Mouse (Mus musculus) right cerebral cortex, postnatal 4 days (tissue): ENCODE results near the gene Dgkg.

Experiments
- DNase-seq: peaks from one replicate; pipeline ENCODE4 v3.0.0-alpha.2; 2022

Dgkg gene

DNA sequence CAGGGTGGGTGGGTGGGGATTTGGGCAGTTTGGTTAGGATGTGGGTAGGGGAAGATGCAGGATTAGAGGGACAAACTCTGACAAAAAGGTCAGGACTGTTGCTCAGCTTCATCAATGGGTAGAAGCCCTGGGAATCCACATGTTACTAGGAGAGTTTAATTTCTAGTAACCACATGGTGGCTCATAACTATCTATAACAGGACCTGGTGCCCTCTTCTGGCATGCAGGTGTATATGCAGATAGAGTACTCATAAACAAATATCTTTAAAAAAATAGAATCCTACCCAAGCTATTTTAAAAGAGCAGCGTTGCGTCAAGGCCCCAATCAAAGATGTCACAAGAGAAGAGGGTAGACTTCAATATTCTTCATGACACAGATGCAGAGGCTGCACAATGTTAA lies 63.1 kb downstream of the Dgkg start:
- no peak for DNase-seq

DNA sequence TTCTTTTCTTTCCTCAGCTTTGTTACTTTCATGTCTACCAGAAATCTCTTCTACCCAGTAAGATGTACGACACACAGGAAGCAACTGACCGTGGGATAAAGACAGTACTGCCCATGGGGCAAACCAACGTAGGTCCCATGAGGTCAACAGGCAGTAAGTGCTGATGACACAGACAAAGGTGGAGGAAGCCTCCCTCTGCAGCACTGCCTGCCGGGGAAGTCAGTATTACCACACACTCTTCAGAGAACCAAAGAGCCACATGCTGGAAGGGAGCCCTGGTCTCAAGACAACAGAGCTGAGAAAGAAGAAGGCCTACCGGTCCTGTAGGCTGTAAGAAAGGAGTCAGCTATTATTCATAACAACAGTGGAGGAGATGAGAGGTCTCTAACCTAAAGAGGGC lies 67.4 kb downstream of the Dgkg start:
- no peak for DNase-seq

DNA sequence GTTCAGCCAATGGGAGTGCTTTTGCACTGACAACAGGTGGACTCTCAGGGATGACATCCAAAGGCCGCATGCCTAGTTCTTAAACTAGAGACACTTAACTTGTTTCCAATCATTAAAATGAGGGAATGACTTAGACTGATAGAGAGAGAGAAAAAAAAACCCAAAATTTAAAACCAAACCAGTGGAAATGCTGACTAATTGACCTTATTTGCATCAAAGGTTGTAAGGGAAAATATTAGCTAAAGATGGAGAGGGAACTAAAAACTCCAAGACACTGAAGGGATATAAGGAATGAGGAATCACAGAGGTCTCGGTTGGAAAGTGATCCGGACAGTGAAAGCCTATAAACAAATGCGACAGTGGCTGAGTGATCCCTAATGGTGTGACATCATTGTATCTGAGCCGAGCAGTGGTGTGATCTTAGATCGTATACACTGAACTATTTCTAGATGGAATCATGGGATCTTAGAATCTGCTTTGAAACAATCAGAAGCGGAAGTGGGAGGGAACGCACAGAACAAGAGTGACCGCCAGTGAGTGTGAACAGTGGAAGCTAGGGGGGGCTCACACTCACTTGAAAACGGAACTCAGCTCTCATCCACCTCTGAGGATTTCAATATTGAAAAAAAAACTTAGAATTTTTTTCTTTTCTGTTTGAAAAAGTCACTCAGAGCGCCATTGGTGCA lies 70.7 kb downstream of the Dgkg start:
- no peak for DNase-seq

DNA sequence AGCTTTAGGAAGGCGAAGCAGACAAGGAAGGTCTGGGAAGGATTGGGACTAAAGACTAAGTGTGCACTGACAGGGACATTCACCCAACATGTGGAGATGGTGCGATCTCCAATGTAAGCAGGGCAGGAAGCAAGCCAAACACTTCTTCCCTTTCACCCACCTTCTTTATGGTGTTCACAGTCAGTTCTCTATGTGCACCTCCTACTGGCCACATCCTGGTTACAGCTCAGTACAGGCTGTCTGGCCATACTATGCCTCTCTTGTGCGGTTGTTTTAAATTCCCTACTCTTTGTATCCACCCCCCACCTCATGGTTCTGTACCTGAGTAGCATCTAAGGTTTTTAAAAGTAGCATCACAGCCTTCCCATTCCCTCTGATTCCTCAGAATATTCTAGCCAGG lies 71.5 kb downstream of the Dgkg start:
- DNase-seq = no peak

DNA sequence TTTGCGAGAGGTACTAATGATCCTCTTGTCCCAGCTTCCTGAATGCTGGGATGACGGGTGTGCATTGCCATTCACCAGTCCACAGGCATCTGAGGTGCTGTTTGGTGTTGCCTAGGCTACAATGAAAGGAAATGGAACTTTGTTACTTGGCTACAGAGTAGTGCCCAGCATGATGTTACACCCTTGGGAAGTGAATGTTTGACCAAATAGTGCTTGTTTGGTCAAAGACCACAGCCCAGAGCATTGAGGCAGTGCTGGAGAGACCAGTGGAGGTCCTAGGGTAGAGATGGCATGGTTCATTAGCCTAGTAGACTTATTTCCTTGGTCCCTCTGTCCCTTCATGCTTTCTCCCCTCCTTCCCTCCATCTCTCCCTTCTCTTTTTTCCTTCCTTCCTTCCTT lies 73.6 kb downstream of the Dgkg start:
- DNase-seq = no peak

DNA sequence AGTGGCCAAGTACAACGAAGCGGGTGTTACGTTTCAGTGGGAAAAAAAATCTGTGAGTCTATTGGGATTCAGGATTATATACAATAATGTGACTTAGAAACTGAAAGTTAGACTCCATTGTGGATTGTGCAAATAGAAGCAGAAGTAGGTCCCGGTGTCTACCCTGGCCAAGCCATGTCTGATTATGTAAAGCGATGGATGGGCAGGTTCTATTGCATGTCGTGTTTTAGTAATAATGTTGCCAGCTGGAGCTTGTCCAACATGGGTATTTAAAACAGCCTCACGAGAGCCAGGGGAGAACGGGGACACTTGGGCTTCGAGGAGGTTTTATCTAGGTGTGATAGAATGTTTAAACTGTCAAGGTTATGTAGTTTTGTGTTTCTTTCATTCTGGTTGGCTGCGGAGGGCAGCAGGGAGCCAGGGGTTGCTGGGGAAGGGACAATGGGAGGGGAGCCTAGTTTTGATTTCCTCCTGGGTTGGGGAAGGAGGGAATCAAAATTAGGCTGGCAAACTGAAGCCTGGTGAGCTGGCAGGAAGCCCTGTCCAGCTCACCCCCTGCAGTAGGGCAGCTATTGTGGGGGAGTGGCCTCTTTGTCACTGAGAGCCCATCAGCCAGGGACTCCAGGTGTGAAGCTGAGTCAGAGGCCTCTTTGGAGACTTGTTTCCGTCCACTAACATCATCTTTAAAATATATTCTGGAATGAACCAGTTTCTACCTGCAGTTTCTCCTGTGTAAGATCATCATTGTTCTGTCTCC lies 74.7 kb downstream of the Dgkg start:
- DNase-seq = no peak

DNA sequence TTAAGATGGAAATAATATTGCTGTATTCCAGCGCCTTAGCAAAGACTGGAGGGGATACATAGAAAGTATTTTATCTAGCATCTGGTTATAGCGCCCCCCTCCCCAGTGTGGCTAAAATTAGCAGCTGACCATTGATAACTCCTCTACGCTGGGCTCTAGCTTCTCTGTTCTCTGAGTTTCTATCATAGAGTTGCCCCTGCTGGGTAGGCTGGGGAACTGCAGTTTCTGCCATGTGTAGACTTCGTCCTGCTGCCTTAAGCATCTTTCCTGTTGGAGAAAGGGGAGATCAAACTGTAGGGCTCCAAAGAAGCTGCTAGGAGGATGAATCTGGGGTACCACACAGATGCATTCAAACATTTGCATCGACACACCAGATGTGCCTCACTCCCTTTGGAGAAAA lies 76.9 kb downstream of the Dgkg start:
- DNase-seq = no peak

DNA sequence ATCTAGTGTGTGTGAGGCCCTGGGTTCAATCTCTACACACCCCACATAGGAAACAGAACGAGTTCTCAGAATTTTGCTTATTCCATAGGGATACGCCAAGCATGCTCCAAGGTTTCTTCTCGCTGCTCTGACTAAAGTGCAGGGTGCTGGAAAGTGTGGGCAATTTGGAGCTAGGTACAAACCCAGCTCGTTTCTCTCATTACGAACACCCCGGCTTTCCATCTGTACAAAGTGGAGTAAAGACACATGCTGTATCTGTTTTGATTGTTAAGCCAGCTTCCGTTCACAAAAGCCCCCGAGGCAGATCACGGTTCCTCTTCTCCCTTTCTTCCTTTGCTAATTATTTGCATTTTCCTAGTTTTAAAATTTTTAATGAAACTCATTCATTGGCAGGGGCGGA lies 78.1 kb downstream of the Dgkg start:
- no peak for DNase-seq

DNA sequence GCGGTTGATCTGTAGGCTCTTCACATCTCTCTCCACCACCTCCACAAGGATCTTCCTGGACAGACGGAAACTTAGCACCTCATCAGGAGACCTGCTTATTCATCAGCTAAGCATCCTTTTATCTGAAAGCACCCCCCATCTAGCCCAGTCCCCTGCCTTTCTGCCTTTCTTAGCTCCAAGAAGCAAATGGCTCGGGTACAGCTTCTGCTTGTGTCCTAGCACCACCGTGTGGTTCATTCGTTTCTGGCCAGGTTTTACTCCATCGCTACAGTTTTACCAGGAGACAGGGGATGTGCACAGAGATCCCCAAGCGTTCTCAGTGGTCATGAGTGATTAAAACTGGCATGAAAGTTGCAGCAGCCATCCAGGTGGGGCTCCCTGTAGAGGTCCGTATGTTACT lies 79.4 kb downstream of the Dgkg start:
- DNase-seq = peak; percentile 49

DNA sequence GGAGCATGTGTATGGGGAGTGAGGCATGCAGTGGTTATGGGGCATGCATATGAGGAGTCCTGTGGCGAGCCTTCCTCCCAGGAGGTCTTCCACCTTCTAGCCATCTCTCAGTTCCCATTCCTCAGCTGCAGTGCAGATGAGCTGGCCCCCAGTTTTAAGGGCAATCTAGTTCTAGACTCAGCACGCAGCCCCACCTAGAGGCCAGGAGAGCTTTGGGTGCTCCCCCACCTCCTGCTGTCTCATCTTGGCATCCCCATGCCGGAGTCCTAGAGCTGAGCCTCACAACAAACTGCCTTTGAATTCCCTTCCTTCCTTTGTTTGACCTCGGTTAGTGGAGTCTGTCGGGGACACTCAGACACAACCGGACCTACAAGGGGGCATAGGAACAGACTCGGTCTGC lies 82.9 kb downstream of the Dgkg start:
- DNase-seq = no peak

DNA sequence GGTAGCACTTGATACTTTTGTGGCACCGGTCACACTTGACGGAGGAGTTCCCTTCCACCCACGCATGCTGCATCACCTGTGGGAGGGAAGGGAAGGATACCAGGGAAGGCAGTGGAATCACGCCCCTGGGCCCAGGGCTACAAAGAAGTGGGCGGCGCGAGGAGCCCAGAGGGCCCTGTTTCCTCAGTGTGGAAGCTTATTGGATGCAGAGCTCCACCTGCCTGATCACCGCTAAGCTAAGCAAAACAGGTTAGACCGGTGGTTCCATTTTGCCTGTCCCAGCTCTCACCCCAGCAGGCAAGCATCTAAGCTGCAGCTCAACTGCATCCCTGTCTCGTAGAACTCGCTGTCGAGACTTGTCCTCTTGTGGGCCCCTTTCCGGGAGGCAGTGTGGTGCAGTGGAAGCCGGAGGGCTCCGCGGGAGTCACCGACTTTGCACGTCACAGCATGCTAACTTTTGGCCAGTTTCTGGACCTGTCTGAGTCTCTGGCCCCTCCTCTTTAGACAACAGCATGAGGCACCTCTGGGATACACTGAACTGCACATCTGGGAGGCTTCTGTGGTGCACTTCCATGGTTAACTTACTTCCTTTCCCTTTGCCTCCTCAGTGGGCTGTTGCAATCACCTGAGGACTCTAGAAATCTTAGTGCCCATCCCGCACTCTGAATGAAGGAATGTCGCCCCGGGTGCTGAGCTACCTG lies 84.2 kb downstream of the Dgkg start:
- DNase-seq = no peak

DNA sequence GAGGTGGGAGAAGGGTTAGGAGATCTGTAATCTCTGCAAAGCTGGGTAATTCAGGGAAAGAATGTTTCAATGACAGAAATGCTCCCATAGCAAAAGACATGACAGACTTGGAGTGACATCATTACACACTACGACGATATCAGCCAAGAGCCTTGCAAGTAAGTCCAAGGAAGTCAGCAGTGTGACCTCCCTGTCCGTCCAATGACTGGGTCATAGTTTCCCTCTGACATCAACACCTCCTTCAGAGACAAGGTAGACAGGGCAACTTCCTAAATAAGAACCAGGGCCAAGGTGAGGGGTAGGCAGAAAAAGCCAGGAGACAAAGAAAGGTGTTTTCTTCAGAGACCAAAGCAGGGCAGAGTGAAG lies 92.1 kb downstream of the Dgkg start:
- DNase-seq = no peak

DNA sequence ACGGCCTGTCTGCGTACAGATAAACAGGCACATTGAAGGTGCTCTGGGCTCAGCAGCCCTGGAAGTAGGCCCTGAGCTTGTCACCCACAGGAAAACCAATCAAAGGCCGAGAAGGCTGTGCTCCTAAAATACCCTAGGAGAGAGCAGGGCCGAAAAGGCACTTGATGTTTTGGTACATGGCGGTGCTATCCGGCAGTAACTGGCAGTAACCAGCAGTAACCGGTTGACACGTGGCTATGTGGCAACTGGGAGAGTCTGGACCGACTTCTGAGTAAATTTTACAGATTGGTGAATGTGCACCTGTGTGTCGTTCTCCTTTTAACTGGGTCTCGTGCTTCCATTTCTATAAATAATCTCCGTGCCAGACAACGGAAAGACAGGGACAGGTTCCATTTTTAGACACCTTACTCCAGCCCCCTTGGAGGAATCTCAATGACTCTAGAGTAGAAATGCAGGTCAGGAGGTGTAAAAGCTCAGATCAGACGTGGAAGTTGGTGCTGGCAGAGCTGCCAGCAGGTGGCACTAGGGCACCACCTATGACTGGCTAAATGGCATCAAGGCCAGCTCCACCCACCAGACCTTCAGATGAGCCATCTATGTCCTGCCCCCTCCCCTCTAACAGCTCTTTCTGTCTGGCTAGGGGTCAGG lies 92.6 kb downstream of the Dgkg start:
- DNase-seq = peak; percentile 67

DNA sequence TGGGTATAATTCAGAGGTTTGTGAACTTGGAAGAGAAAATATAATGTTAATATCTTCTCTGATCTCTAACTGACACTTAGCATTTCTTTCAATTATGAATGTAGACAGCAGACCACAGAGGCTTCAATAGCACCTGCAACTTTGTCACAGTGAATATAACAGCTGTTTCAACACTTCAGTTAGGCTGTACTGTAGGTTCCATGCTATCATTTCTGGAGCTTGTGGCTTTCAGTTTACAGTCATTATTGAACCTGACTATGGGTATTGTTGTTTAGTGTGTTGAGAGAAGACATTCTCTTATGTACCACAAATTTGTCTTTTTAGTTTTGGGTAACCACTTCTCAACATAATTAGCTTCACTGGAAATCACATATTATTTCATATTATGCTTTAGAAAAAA lies 93.4 kb downstream of the Dgkg start:
- no peak for DNase-seq

DNA sequence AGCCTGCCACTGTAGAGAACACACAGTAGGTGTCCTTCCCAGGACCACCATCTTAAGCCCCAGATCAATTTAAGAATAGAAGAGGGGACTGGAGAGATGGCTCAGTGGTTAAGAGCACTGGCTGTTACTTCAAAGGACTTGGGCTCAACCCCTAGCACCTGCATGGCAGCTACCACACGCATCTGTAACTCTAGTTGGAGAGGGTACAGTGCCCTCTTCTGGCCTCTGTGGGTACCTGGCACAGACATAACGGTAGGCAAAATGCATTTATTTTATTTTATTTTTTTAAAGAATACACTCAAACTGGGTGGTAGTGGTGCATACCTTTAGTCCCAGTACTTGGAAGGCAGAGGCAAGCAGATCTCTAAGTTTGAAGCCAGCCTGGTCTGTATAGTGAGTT lies 102.0 kb downstream of the Dgkg start:
- DNase-seq = no peak

DNA sequence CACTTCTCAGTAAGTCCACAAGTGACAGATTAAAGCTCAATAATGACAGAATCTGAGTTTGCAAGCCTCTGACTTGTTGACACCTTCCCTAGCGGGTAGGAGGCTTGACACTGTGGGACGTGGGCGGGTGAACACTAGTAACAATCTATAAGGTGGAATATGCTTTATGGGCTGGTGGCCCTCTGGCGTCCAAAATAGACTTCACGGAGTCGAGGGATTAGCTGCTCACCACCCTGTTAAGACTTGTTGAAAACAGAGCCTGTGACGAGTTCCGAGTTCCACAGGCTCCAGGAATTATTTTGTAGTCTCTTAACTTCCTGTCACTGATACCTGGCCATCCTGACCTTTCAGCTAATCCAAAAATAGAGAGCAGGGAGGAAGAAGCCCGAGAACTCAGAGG lies 104.7 kb downstream of the Dgkg start:
- DNase-seq = no peak

DNA sequence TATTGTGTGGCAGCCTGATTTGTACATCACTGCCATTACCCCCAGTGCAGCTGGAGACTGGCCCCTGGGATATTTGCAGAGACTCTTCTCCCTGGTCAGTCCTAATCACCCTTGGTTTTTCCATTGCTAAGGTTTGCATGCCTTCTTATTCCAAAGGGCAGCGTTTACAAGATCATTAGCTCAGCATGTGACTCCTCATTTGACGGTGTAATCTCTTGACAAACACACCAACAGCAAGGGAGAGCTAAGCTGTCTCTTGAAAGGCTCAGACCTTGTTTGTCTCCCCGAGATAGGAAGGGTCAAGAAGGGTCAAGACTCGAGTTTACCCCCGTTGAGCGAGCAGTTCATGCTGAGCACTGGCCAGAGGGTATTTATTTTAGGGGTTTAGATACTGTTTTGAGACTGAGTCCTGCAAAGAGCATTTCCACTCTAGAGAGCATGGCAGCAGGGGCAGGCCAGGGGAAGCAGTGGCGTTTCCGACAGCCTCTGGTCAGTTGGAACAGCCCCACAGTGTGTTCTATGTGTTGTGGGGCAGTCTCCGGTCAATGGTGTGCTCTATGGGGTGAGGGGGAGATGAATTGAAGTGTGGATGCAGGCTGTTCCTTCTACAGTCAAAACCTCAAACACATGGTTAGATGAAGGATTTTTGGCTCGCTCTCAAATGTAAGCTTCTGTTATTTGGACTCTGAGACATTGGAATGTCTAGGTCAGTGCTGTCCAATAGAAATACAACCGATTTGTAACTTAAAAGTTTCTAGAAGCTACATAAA lies 105.6 kb downstream of the Dgkg start:
- no peak for DNase-seq

DNA sequence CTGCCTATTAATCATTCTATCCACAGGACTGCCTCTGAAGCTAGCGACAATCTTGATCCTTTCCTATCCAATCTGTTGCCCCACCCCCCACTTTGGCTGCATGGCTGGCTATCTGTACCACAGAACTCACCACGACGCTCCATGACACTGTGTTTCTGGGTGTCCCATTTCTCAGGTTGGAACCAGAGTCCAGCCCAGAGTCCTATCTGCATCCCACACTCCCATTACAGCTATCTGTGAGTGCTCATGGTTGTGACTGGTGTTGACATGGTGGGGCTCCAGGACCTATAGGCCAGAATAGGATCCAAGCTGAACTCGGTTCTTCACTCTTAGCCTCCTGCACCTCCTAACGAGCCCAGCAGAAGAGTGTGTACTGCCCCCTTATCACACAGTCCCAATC lies 107.7 kb downstream of the Dgkg start:
- no peak for DNase-seq

DNA sequence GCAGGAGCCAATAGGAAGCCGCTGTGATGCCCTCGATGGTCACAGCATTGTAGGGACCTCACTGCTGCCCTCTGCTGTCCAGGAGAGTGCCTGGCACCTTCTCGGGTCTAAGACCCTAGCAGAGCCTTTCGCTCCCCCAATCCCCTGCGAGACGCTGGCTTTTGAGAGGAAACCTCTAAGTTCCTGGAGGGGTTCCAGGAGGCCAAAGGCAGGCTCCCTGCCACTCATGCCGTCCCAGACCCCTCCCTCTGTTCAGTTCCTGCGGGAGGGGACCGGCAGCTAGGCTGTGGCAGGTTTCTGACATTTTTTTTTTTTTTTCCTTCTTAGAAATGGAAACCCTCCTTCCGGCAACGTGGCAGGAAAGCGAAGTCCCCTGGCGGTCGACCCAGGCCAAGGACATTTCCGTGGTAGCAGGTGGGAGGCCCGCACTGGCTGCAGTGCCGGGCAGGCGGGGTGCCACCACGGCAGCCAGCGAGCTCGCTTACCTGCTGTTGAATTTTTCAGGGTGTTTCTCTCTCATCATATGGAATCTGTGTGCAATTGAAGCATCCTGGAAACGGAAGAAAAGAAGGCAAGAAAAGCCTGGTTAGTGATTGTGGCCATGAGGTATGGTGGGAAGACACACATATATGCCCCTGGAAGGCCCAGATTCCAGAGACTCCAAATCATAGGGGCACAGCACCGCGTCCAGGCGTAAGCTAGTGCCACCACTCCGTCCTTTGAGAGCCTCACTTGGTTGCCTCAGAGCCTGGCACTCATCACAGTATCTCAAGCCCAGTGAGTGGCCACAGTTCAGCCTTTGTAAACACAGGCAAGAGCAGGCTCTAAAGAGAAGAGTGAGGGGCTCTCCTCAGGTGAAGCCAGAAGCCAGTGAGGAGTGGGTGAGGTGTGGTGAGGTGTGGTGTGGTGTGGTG lies 108.6 kb downstream of the Dgkg start:
- DNase-seq = peak; percentile 89

DNA sequence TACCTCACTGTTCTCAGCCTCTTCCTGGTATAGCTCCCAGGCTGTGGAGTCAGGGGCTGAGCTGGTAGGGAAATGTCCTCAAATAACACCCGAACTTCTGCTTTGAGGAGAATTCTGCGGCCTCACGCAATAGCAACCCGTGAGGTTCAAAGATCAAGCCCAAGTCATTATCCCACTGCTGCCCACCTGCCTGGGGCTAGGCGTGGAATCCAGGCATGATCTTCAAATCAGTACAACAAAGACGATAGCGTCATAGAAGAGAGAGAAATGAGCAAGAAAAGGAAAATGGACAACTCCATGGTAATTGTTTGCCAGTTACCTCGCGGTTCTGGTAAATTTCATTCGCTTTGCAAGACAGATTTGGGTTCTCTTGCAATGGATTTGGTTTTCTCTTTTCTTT lies 109.3 kb downstream of the Dgkg start:
- no peak for DNase-seq

DNA sequence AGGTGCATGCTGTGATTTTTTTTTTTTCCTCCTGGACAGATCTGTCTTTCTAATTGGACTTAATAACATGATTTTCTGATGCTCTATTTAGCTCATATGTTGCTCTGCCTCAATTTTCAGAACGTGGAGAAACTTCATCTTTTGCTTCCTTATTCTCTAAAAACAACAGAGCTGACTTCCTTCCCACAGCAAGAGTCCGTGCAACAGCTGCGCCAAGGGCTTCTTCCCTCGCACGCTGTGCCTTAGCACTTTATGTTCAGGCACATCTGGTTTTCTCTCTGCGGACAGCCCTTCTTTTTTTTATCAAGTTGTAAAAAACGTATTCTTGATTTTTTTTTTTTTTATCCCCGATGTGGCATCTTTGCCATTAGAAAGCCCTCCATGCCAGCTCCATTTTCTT lies 111.2 kb downstream of the Dgkg start:
- no peak for DNase-seq

DNA sequence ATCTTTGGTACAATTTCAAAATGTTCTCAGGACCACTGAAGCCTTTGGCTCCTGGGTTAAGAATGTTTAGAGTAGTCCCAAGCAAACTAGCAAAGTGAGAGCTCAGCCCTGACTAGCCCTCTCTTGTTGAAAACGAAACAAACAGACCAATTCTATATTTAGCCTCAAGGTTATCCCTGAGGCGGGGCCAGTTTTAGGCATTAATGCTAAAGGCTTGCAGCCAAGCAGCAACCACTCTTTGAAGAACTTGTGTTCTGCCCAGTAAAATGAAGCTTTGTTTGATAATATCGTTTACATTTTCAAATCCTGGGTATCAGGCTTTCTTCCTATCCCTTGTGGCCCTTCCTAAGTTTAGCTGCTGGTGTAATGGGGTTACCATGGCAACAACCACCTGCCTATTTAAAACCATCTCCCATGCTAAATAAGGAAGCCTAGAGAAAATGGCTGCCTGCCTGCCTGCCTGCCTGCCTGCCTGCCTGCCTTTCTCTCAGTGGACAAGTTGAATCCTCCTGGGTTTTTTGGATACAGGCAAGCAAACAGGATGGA lies 111.9 kb downstream of the Dgkg start:
- peak; percentile 30 for DNase-seq
